Mouse (Mus musculus) cortical plate, adult 2 months (tissue): Measurements from ENCODE around the gene Oas1d. TPM values are rescaled to one million over a fixed set of nuclear protein-coding genes. Genes with fewer than 3 reads are reported as not detected.
"Not testable (repeated sequence)": the region's sequence is repeated elsewhere in the genome, so short reads cannot be mapped to it uniquely, and the experiment has no call there.

Source experiments
- H3K27ac ChIP-seq: fragments of 200-500 bp; 2 replicates; pipeline ENCODE4 v1.5.1; 2012; ENCODE audit warnings: low read length, control low read depth, inconsistent platforms; ENCODE audit not compliant: insufficient read depth
- H3K4me1 ChIP-seq: fragments of 200-500 bp; 2 replicates; pipeline ENCODE4 v1.6.1; 2011; ENCODE audit warnings: low read length; ENCODE audit not compliant: control insufficient read depth, insufficient read depth
- H3K4me3 ChIP-seq: fragments of 200-500 bp; 2 replicates; pipeline ENCODE4 v1.5.1; 2011; ENCODE audit warnings: mild to moderate bottlenecking, low read length, control low read depth; ENCODE audit not compliant: insufficient read depth
- CTCF ChIP-seq: fragments of 200-500 bp; IDR thresholded peaks from 2 replicates; pipeline ENCODE4 v1.5.1; 2011; ENCODE audit warnings: mild to moderate bottlenecking, control low read depth, low read length; ENCODE audit not compliant: insufficient read depth; ENCODE audit errors: extremely low read depth
- POLR2A ChIP-seq: fragments of 200-500 bp; IDR thresholded peaks from 2 replicates; pipeline ENCODE4 v1.6.1; 2011; ENCODE audit warnings: mild to moderate bottlenecking, low read length, control low read depth; ENCODE audit not compliant: insufficient read depth; ENCODE audit errors: extremely low read depth
- polyA plus RNA-seq: library from polyadenylated mRNA; depleted of rRNA; stranded (reverse); fragments of >200 nt; gene quantifications from 2 replicates; pipeline ENCODE4 v1.2.3, GENCODE M21; 2012

The Oas1d gene
- polyA plus RNA-seq, 1 experiment: not detected

- H3K27ac ChIP-seq: no peak overlapping the region
- no peaks in the 10 kb centered on the region for H3K4me1 ChIP-seq
- H3K4me3 ChIP-seq: no peak overlapping the region
- TF ChIP-seq CTCF: no peak
- TF ChIP-seq POLR2A: no peak
These were observed 26.5 kb upstream of the Oas1d start for GRCm38 (mm10) chr5:120887831-120888230.

DNA sequence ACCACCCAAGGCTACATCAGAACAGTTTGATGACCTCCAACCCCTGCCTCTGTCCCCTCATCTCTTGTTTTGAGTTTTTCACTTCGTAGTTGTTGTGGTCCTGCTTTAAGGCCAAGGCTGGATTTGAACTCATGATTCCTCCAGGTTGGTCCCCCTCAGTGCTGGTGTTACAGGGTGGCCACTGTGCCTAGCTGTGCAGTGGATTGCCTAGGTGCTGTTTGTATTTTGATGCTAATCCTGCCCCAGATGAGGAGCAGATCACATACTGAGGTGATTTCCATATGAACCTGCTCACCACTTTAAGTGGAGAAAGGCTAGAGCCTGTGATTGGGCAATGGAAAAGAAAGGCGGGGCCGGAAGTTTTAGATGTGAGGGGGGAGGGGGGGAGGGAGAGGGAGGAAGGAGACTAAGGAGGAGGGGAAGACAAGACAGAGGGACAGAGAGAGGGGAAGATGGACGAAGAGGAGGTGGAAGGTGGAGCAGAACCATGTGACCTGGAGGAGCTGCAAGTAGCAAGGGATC, 26.0 kb upstream of the Oas1d start:
- not testable (repeated sequence) for H3K4me1 ChIP-seq, H3K27ac ChIP-seq, H3K4me3 ChIP-seq

- H3K4me1 ChIP-seq: no peaks in the 10 kb centered on the region
- H3K27ac ChIP-seq: no peak overlapping the region
- no peak overlapping the region for H3K4me3 ChIP-seq
- no peak for TF ChIP-seq POLR2A
- TF ChIP-seq CTCF: no peak
These were observed 24.3 kb upstream of the Oas1d start for GRCm38 (mm10) chr5:120890026-120890425.

DNA sequence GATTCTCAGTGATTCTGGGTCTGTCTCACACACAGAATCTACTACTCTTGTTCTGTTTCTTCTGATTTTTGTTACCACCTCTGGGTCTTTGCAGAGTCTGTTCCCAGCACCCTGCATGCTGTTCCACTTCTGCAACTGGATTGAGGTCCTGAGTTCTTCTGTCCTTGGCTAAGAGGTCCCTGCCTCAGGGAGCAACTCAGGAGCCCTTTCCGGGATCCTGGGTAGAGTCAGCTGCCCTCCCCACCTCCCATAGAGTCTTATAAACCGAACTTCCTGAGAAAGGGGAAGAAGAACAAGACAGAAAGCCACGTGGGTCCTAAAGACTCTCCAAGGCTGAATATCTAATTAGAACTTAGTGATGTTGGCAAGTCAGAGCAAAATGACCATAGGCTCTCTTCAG, 23.3 kb upstream of the Oas1d start:
- TF ChIP-seq POLR2A: no peak
- TF ChIP-seq CTCF: no peak

DNA sequence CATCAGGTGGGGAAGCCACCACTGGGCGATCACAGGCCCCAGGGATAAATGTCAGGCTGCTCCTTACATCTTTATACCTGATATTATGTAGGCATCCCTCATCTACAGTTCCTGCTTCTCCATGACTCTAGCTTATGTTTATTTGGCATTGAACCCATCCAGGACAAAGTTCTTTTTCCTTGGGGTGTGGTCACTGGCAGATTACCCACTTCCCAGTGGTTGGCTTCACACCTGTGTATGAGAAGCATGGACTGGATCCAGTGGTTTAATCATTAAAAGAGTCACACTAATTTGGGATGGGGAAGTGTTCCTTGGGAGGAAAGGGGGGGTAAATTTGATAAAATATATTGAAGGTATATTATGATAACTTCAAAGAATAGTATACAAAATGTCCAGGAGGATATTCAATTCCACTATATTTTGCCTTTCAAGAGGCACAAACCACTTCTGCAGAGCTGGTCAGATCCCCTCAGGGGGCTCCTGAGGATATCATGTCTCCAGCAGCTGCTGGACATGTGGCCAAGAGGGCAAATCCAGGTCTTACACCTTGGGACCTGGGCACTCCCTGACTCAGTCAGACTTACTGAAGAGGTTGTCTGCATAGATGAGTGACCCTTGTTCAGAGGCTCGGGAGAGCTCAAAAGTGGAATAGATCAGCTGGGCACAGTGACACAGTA, 22.6 kb upstream of the Oas1d start:
- H3K4me3 ChIP-seq, H3K27ac ChIP-seq, H3K4me1 ChIP-seq: not testable (repeated sequence)

More for the DNA sequence above, 23.3 kb upstream of the Oas1d start:
- Histone ChIP-seq H3K27ac (no peak overlapping the region), H3K4me3 (no peak overlapping the region), H3K4me1 (no peaks in the 10 kb centered on the region)

GRCm38 (mm10) chr5:120892243-120892660, 22.1 kb upstream of the Oas1d start:
- H3K4me3 ChIP-seq: no peak overlapping the region
- no peak overlapping the region for H3K27ac ChIP-seq
- H3K4me1 ChIP-seq: no peaks in the 10 kb centered on the region
- TF ChIP-seq POLR2A: no peak
- no peak for TF ChIP-seq CTCF

DNA sequence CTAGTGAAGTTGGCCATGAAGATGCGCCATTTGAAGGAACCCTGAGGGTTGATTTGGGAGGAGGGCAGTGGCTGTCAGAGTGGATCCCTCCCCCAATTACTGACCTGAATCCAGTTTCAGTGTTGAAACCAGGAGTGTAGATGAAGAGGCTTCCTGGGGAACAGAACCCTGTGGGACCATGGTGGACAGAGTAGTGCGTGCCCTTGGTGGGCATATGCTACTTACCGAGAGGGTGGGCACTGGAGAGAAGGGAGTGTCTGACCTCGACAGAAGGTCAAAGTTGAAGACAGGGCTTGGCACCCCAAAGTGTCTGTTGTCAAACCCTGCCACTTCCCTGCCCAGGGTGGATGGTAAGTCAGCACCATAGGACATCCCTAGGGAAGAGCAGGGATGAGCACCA, 20.5 kb upstream of the Oas1d start:
- H3K4me1 ChIP-seq, H3K27ac ChIP-seq, H3K4me3 ChIP-seq: not testable (repeated sequence)

- H3K27ac ChIP-seq, H3K4me1 ChIP-seq, H3K4me3 ChIP-seq: not testable (repeated sequence)
These were observed 19.6 kb upstream of the Oas1d start for GRCm38 (mm10) chr5:120894692-120895091.

GRCm38 (mm10) chr5:120895231-120895900, 19.0 kb upstream of the Oas1d start:
- no peak overlapping the region for H3K4me3 ChIP-seq
- no peak overlapping the region for H3K27ac ChIP-seq
- H3K4me1 ChIP-seq: no peaks in the 10 kb centered on the region
- TF ChIP-seq POLR2A (no peak), CTCF (no peak)

DNA sequence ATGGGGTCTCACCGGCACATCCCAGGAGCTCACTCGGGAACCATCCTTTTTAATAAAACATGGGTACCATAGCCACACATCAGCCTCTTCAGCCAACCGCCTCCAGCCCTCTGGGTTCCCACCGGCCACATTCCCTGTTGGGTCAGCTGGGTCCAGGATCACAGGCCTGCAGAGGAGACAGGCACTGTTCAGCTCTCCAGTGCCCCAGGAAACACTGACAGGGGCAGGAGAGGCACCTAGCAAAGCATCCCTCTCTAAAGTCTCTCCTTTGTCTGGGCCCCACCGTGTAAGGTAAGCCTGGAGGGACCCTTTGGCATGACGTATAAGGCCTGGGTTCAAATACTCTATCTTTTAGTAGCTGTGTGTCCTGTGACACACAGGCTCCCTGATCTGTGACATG, 16.0 kb upstream of the Oas1d start:
- no peak overlapping the region for H3K27ac ChIP-seq
- no peaks in the 10 kb centered on the region for H3K4me1 ChIP-seq
- TF ChIP-seq POLR2A (no peak), CTCF (no peak)

DNA sequence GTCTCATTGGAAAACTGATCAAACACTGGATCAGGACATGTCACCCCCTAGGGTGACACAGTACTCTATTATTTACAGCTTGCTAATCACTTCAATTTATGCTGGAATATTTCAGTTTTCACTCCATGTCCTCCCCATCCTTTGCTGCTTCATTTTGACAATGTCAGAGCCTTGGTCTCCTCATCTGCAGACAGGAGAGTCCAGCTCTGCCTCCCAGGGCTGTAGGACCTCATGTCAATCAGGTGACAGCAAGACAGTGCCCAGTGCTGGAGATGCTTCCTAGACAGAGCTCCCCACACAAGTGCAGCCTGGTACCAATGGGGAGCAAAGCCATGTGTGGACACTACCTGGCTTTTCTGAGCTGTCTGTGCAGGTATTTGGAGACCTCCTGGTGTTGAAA, 15.6 kb upstream of the Oas1d start:
- Histone ChIP-seq H3K27ac (no peak overlapping the region), H3K4me1 (no peaks in the 10 kb centered on the region), H3K4me3 (no peak overlapping the region)
- no peak for TF ChIP-seq CTCF
- TF ChIP-seq POLR2A: no peak

More for the DNA sequence above, 16.0 kb upstream of the Oas1d start:
- no peak overlapping the region for H3K4me3 ChIP-seq
